Mouse (Mus musculus) stomach, embryonic 14.5 days (tissue): Measurements from ENCODE around the gene Ccnt1. TPM values are rescaled to one million over a fixed set of nuclear protein-coding genes. Genes with fewer than 3 reads are reported as not detected.

Experiments
- ATAC-seq: fragments of 200-750 bp; cut with Nextera tagmentation; 2 replicates; pipeline ENCODE4 v1.8.0; 2017; ENCODE audit warnings: low read depth, moderate TSS enrichment; ENCODE audit not compliant: insufficient number of reproducible peaks, insufficient read depth, low FRiP score
- H3K27ac ChIP-seq: fragments of 300-500 bp; sonication (generic); 2 replicates; pipeline ENCODE4 v1.5.1; 2014; ENCODE audit warnings: mild to moderate bottlenecking, low read length, moderate library complexity, mixed read lengths
- H3K27me3 ChIP-seq: fragments of 300-500 bp; sonication (generic); 2 replicates; pipeline ENCODE4 v1.6.1; 2014; ENCODE audit warnings: low read length, control low read depth, mixed read lengths; ENCODE audit not compliant: control insufficient read depth, insufficient read depth
- H3K36me3 ChIP-seq: fragments of 300-500 bp; sonication (generic); 2 replicates; pipeline ENCODE4 v1.6.1; 2014; ENCODE audit warnings: mild to moderate bottlenecking, control low read depth, low read length, moderate library complexity, mixed read lengths; ENCODE audit not compliant: control insufficient read depth, insufficient read depth
- H3K4me1 ChIP-seq: fragments of 300-500 bp; sonication (generic); 2 replicates; pipeline ENCODE4 v1.6.1; 2014; ENCODE audit warnings: low read length, control low read depth, mixed read lengths; ENCODE audit not compliant: control insufficient read depth, insufficient read depth
- H3K4me2 ChIP-seq: fragments of 300-500 bp; sonication (generic); replicated peaks from 2 replicates; pipeline ENCODE4 v1.6.1; 2014; ENCODE audit warnings: low read depth, low read length, control low read depth
- H3K4me3 ChIP-seq: fragments of 300-500 bp; sonication (generic); 2 replicates; pipeline ENCODE4 v1.5.1; 2014; ENCODE audit warnings: low read depth, low read length, control low read depth
- H3K9ac ChIP-seq: fragments of 300-500 bp; sonication (generic); replicated peaks from 2 replicates; pipeline ENCODE4 v1.6.1; 2014; ENCODE audit warnings: low read depth, mild to moderate bottlenecking, control low read depth, low read length, moderate library complexity, mixed read lengths
- H3K9me3 ChIP-seq: fragments of 300-500 bp; sonication (generic); 2 replicates; pipeline ENCODE4 v1.6.1; 2016; ENCODE audit warnings: low read depth, low read length, control low read depth; ENCODE audit not compliant: control insufficient read depth
- WGBS: fragments of 180-500 bp; shearing (Covaris S2); extraction: QIAGEN DNeasy Blood & Tissue Kit; methylation state at CpG from one replicate; pipeline ENCODE4 v1.1.7; 2014; 5-methylcytosine and 5-hydroxymethylcytosine counted together
- polyA plus RNA-seq: library from polyadenylated mRNA; unstranded; fragments of >200 nt; fragmentation: Nextera tagmentation; extraction: Ambion mirVana; gene quantifications from 2 replicates; pipeline ENCODE4 v1.2.1, GENCODE M21; 2014

The Ccnt1 gene
- polyA plus RNA-seq, 1 experiment from 2014 or later: 60.0 TPM

- 78% methylated on average over 4 of the region's 4 CpGs for WGBS
- Histone ChIP-seq H3K4me1 (peaks cover 22% of the 10 kb centered on the region; the same call in 1 of the 2 replicates), H3K27me3 (no peaks in the 10 kb centered on the region), H3K27ac (no peak overlapping the region), H3K9me3 (no peaks in the 10 kb centered on the region), H3K36me3 (peaks cover 6% of the 10 kb centered on the region; the same call in 1 of the 2 replicates), H3K4me3 (no peak overlapping the region), H3K4me2 (no peak overlapping the region), H3K9ac (no peak overlapping the region)
- no peak for ATAC-seq
Measured at GRCm38 (mm10) chr15:98569795-98570365, 843 bp downstream of the Ccnt1 start.

- no peaks in the 10 kb centered on the region for H3K27me3 ChIP-seq
- WGBS: 64% methylated on average over 7 of the region's 7 CpGs
- ATAC-seq: no peak
- H3K4me1 ChIP-seq: peaks cover 22% of the 10 kb centered on the region; the same call in 1 of the 2 replicates
- no peaks in the 10 kb centered on the region for H3K9me3 ChIP-seq
- H3K4me2 ChIP-seq: peak overlapping the region; percentile 70
- peak overlapping the region; percentile 72; the same call in 1 of the 2 replicates for H3K9ac ChIP-seq
- peak overlapping the region; percentile 94; the same call in 1 of the 2 replicates for H3K4me3 ChIP-seq
- peaks cover 11% of the 10 kb centered on the region; the same call in 1 of the 2 replicates for H3K36me3 ChIP-seq
- peak overlapping the region; percentile 88; the same call in 1 of the 2 replicates for H3K27ac ChIP-seq
Measured at GRCm38 (mm10) chr15:98569216-98569615, 1.5 kb downstream of the Ccnt1 start.

- H3K4me1 ChIP-seq: peaks cover 22% of the 10 kb centered on the region; the same call in 1 of the 2 replicates
- WGBS: 5% methylated on average over 22 of the region's 22 CpGs
- H3K36me3 ChIP-seq: peaks cover 18% of the 10 kb centered on the region
- H3K4me2 ChIP-seq: peak overlapping the region; percentile 70
- ATAC-seq: no peak
- H3K27me3 ChIP-seq: no peaks in the 10 kb centered on the region
- peak overlapping the region; percentile 72 for H3K9ac ChIP-seq
- H3K4me3 ChIP-seq: peak overlapping the region; percentile 94
- peak overlapping the region; percentile 88 for H3K27ac ChIP-seq
- no peaks in the 10 kb centered on the region for H3K9me3 ChIP-seq
Measured at GRCm38 (mm10) chr15:98568256-98569033, 2.3 kb downstream of the Ccnt1 start.

- H3K4me2 ChIP-seq: peak overlapping the region; percentile 91
- H3K9me3 ChIP-seq: no peaks in the 10 kb centered on the region
- H3K9ac ChIP-seq: peak overlapping the region; percentile 91
- peaks cover 22% of the 10 kb centered on the region; the same call in 1 of the 2 replicates for H3K4me1 ChIP-seq
- under 1% methylated on average over 88 of the region's 88 CpGs for WGBS
- peaks cover 25% of the 10 kb centered on the region for H3K36me3 ChIP-seq
- ATAC-seq: peak; percentile 96
- H3K27ac ChIP-seq: peak overlapping the region; percentile 96
- H3K27me3 ChIP-seq: no peaks in the 10 kb centered on the region
- H3K4me3 ChIP-seq: peak overlapping the region; percentile 94
Measured at GRCm38 (mm10) chr15:98567278-98568134, 3.2 kb downstream of the Ccnt1 start.

- no peaks in the 10 kb centered on the region for H3K27me3 ChIP-seq
- H3K36me3 ChIP-seq: peaks cover 25% of the 10 kb centered on the region
- peaks cover 22% of the 10 kb centered on the region; the same call in 1 of the 2 replicates for H3K4me1 ChIP-seq
- H3K4me3 ChIP-seq: peak overlapping the region; percentile 94
- peak overlapping the region; percentile 91 for H3K9ac ChIP-seq
- H3K27ac ChIP-seq: peak overlapping the region; percentile 96
- H3K9me3 ChIP-seq: no peaks in the 10 kb centered on the region
- ATAC-seq: no peak
- peak overlapping the region; percentile 91 for H3K4me2 ChIP-seq
- WGBS: under 1% methylated on average over 15 of the region's 15 CpGs
Measured at GRCm38 (mm10) chr15:98566973-98567277, 3.8 kb downstream of the Ccnt1 start.

GRCm38 (mm10) chr15:98557186-98557585 lies 13.5 kb downstream of the Ccnt1 start:
- ATAC-seq: no peak
- Histone ChIP-seq H3K9me3 (no peaks in the 10 kb centered on the region), H3K4me2 (no peak overlapping the region), H3K27me3 (no peaks in the 10 kb centered on the region), H3K9ac (no peak overlapping the region), H3K4me1 (no peaks in the 10 kb centered on the region), H3K27ac (no peak overlapping the region), H3K36me3 (peaks cover 54% of the 10 kb centered on the region), H3K4me3 (no peak overlapping the region)
- WGBS: 92% methylated on average over 5 of the region's 5 CpGs

GRCm38 (mm10) chr15:98555881-98556280 lies 14.8 kb downstream of the Ccnt1 start:
- no peak overlapping the region for H3K4me3 ChIP-seq
- peaks cover 63% of the 10 kb centered on the region for H3K36me3 ChIP-seq
- ATAC-seq: no peak
- H3K27me3 ChIP-seq: no peaks in the 10 kb centered on the region
- no peak overlapping the region for H3K9ac ChIP-seq
- H3K4me1 ChIP-seq: no peaks in the 10 kb centered on the region
- no peaks in the 10 kb centered on the region for H3K9me3 ChIP-seq
- WGBS: 93% methylated on average over 4 of the region's 4 CpGs
- H3K4me2 ChIP-seq: no peak overlapping the region
- no peak overlapping the region for H3K27ac ChIP-seq

GRCm38 (mm10) chr15:98552758-98553157 lies 18.0 kb downstream of the Ccnt1 start:
- Histone ChIP-seq H3K27me3 (no peaks in the 10 kb centered on the region), H3K9me3 (no peaks in the 10 kb centered on the region), H3K4me2 (no peak overlapping the region), H3K9ac (no peak overlapping the region), H3K36me3 (peaks cover 57% of the 10 kb centered on the region), H3K27ac (no peak overlapping the region), H3K4me1 (no peaks in the 10 kb centered on the region), H3K4me3 (no peak overlapping the region)
- no peak for ATAC-seq
- WGBS: 89% methylated on average over 2 of the region's 2 CpGs
